Mouse (Mus musculus) liver, embryonic 13.5 days (tissue): ENCODE measurements around the gene Abhd14a. TPM values are rescaled to one million over a fixed set of nuclear protein-coding genes. Genes with fewer than 3 reads are reported as not detected.

Source experiments
- ATAC-seq: fragments of 200-750 bp; cut with Nextera tagmentation; 2 replicates; pipeline ENCODE4 v1.8.0; 2017; ENCODE audit warnings: low read depth, mild to moderate bottlenecking, moderate number of reproducible peaks, moderate library complexity
- DNase-seq: peaks from one replicate; pipeline ENCODE4 v3.0.0; 2022
- H3K27ac ChIP-seq: fragments of 300-500 bp; sonication (generic); 2 replicates; pipeline ENCODE4 v1.5.1; 2015; ENCODE audit warnings: moderate library complexity, mild to moderate bottlenecking, inconsistent platforms
- H3K27me3 ChIP-seq: fragments of 300-500 bp; sonication (generic); 2 replicates; pipeline ENCODE4 v1.6.1; 2015; ENCODE audit warnings: mild to moderate bottlenecking, inconsistent platforms
- H3K36me3 ChIP-seq: fragments of 300-500 bp; sonication (generic); 2 replicates; pipeline ENCODE4 v1.6.1; 2015; ENCODE audit warnings: mild to moderate bottlenecking, inconsistent platforms
- H3K4me1 ChIP-seq: fragments of 300-500 bp; sonication (generic); replicated peaks from 2 replicates; pipeline ENCODE4 v1.6.1; 2015; ENCODE audit warnings: inconsistent platforms
- H3K4me2 ChIP-seq: fragments of 300-500 bp; sonication (generic); 2 replicates; pipeline ENCODE4 v1.6.1; 2015; ENCODE audit warnings: inconsistent platforms, mild to moderate bottlenecking, moderate library complexity
- H3K4me3 ChIP-seq: fragments of 300-500 bp; sonication (generic); replicated peaks from 2 replicates; pipeline ENCODE4 v1.5.1; 2015; ENCODE audit warnings: mild to moderate bottlenecking, inconsistent platforms
- H3K9ac ChIP-seq: fragments of 300-500 bp; sonication (generic); 2 replicates; pipeline ENCODE4 v1.6.1; 2015; ENCODE audit warnings: mild to moderate bottlenecking, inconsistent platforms
- H3K9me3 ChIP-seq: fragments of 300-500 bp; sonication (generic); replicated peaks from 2 replicates; pipeline ENCODE4 v1.6.1; 2016; ENCODE audit warnings: inconsistent platforms
- WGBS: fragments of 180-500 bp; shearing (Covaris S2); methylation state at CpG from one replicate; pipeline ENCODE4 v1.1.7; 2015; ENCODE audit not compliant: insufficient replicate concordance; 5-methylcytosine and 5-hydroxymethylcytosine counted together
- polyA plus RNA-seq: library from polyadenylated mRNA; unstranded; fragments of >200 nt; fragmentation: Nextera tagmentation; extraction: Ambion mirVana; gene quantifications from 2 replicates; pipeline ENCODE4 v1.2.1, GENCODE M21; 2015

The Abhd14a gene
- polyA plus RNA-seq, 1 experiment from 2014 or later = 26.3 TPM

- DNase-seq (no peak), ATAC-seq (no peak)
- Histone ChIP-seq H3K4me2 (no peak overlapping the region), H3K9ac (no peak overlapping the region), H3K36me3 (no peaks in the 10 kb centered on the region), H3K27me3 (peaks cover 40% of the 10 kb centered on the region), H3K27ac (no peak overlapping the region), H3K9me3 (no peaks in the 10 kb centered on the region), H3K4me1 (peaks cover 21% of the 10 kb centered on the region), H3K4me3 (no peak overlapping the region)
- 59% methylated on average over 7 of the region's 7 CpGs for WGBS
Measured at GRCm38 (mm10) chr9:106467746-106468145, 20.3 kb upstream of the Abhd14a start.

GRCm38 (mm10) chr9:106466721-106467120, 19.2 kb upstream of the Abhd14a start:
- 68% methylated on average over 6 of the region's 6 CpGs for WGBS
- Histone ChIP-seq H3K27me3 (peaks cover 40% of the 10 kb centered on the region), H3K4me2 (no peak overlapping the region), H3K4me3 (no peak overlapping the region), H3K36me3 (peaks cover 6% of the 10 kb centered on the region; the same call in 1 of the 2 replicates), H3K4me1 (peaks cover 21% of the 10 kb centered on the region), H3K9ac (no peak overlapping the region), H3K27ac (no peak overlapping the region), H3K9me3 (no peaks in the 10 kb centered on the region)
- ATAC-seq (no peak), DNase-seq (no peak)

DNA sequence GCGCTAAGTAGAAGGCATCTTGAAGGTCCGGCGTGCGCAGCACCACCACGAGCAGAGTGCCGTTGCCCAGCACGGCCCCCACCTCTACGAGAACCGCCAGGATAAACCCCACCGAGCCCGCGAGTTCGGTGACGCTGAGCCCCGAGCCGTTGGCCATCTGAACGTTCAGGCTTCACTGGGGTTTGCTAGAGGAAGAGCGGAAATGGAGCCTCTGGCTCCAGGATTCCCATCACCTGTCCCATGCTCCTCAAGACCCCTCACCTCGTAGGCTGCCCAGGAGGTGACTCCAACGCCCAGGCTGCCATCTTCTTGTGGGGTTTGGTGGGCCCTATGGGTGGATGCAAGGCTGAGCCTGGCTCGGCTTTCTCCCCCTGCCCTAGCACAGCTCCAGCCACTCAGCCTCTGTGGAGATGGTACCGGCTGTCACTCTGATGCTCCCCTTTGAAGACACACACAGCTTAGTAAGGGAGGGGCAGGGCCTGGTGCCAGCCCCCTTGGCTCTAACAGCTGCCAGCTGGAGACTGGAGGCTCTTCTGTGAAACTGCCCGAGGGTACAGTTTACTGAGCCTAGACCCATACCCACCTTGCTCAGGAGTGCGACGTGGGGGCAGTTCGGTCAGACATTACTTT, 18.2 kb upstream of the Abhd14a start, which contains the start of gene Gpr62:
Gpr62 (minus strand) TSS at position 368 of the 630 bp plus-strand sequence.
- ATAC-seq = no peak
- peak within 1 kb of the TSS; percentile 39; the same call in 1 of the 2 replicates for H3K9ac ChIP-seq
- H3K4me2 ChIP-seq = peak within 1 kb of the TSS; percentile 76
- peak within 1 kb of the TSS; percentile 59 for H3K4me3 ChIP-seq
- H3K27ac ChIP-seq = no peak within 1 kb of the TSS
- peaks cover 6% of the 10 kb centered on the region for H3K36me3 ChIP-seq
- DNase-seq = no peak
- H3K4me1 ChIP-seq = peaks cover 21% of the 10 kb centered on the region
- H3K9me3 ChIP-seq = no peaks in the 10 kb centered on the region
- 35% methylated on average over 26 of the region's 26 CpGs for WGBS
- peaks cover 40% of the 10 kb centered on the region for H3K27me3 ChIP-seq

GRCm38 (mm10) chr9:106464751-106465541, 17.5 kb upstream of the Abhd14a start:
- H3K4me2 ChIP-seq = peak overlapping the region; percentile 76
- whole genome bisulfite sequencing = 4% methylated on average over 94 of the region's 99 CpGs

GRCm38 (mm10) chr9:106463122-106464063, 15.9 kb upstream of the Abhd14a start:
- H3K27me3 ChIP-seq = peaks cover 40% of the 10 kb centered on the region
- H3K9ac ChIP-seq = no peak overlapping the region
- peaks cover 16% of the 10 kb centered on the region for H3K4me1 ChIP-seq
- no peak overlapping the region for H3K27ac ChIP-seq
- peaks cover 11% of the 10 kb centered on the region for H3K36me3 ChIP-seq
- no peak for ATAC-seq
- no peaks in the 10 kb centered on the region for H3K9me3 ChIP-seq
- H3K4me3 ChIP-seq = no peak overlapping the region
- 81% methylated on average over 21 of the region's 21 CpGs for WGBS
- no peak overlapping the region for H3K4me2 ChIP-seq
- no peak for DNase-seq

More at GRCm38 (mm10) chr9:106464751-106465541, 17.5 kb upstream of the Abhd14a start:
- DNase-seq = no peak
- peak; percentile 13; the same call in 1 of the 2 replicates for ATAC-seq
- H3K4me1 ChIP-seq = peaks cover 20% of the 10 kb centered on the region
- peaks cover 10% of the 10 kb centered on the region for H3K36me3 ChIP-seq
- H3K27me3 ChIP-seq = peaks cover 40% of the 10 kb centered on the region
- peak overlapping the region; percentile 59 for H3K4me3 ChIP-seq
- no peak overlapping the region for H3K27ac ChIP-seq
- H3K9me3 ChIP-seq = no peaks in the 10 kb centered on the region
- H3K9ac ChIP-seq = peak overlapping the region; percentile 39; the same call in 1 of the 2 replicates

DNA sequence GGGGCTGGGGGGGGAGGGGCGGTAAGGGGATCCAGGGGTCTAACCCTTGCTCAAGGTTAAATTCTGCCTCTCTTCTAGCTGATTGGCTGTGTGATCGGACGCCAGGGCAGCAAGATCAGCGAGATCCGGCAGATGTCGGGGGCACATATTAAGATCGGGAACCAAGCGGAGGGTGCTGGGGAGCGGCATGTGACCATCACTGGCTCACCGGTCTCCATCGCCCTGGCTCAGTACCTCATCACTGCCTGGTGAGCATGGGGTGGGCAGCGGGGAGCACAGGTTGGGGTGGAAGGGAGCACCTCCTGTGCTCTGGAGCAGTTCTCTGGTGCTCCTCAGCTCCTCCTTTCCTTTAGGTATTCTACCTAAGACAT, 14.9 kb upstream of the Abhd14a start:
- peaks cover 16% of the 10 kb centered on the region for H3K4me1 ChIP-seq
- H3K27ac ChIP-seq = no peak overlapping the region
- no peak for DNase-seq
- 87% methylated on average over 12 of the region's 12 CpGs for WGBS
- H3K4me3 ChIP-seq = no peak overlapping the region
- H3K4me2 ChIP-seq = no peak overlapping the region
- H3K36me3 ChIP-seq = peaks cover 11% of the 10 kb centered on the region
- H3K9me3 ChIP-seq = no peaks in the 10 kb centered on the region
- ATAC-seq = no peak
- H3K9ac ChIP-seq = no peak overlapping the region
- peaks cover 40% of the 10 kb centered on the region for H3K27me3 ChIP-seq

GRCm38 (mm10) chr9:106461641-106462429, 14.4 kb upstream of the Abhd14a start:
- Histone ChIP-seq H3K4me1 (peaks cover 18% of the 10 kb centered on the region), H3K4me2 (no peak overlapping the region), H3K9me3 (no peaks in the 10 kb centered on the region), H3K4me3 (no peak overlapping the region), H3K9ac (no peak overlapping the region), H3K27ac (no peak overlapping the region), H3K27me3 (peaks cover 36% of the 10 kb centered on the region), H3K36me3 (peaks cover 11% of the 10 kb centered on the region)
- 78% methylated on average over 16 of the region's 16 CpGs for WGBS
- DNase-seq (no peak), ATAC-seq (no peak)

- peaks cover 25% of the 10 kb centered on the region for H3K4me1 ChIP-seq
- H3K4me3 ChIP-seq = no peak overlapping the region
- no peak overlapping the region for H3K27ac ChIP-seq
- no peaks in the 10 kb centered on the region for H3K9me3 ChIP-seq
- no peak overlapping the region for H3K9ac ChIP-seq
- ATAC-seq (no peak), DNase-seq (no peak)
- no peak overlapping the region for H3K4me2 ChIP-seq
- 81% methylated on average over 9 of the region's 9 CpGs for WGBS
- H3K36me3 ChIP-seq = peaks cover 11% of the 10 kb centered on the region
- H3K27me3 ChIP-seq = peaks cover 30% of the 10 kb centered on the region
Measured at GRCm38 (mm10) chr9:106461026-106461415, 13.5 kb upstream of the Abhd14a start.

GRCm38 (mm10) chr9:106460401-106461025, 13.0 kb upstream of the Abhd14a start:
- DNase-seq (no peak), ATAC-seq (no peak)
- H3K36me3 ChIP-seq = peaks cover 11% of the 10 kb centered on the region
- H3K9ac ChIP-seq = no peak overlapping the region
- peaks cover 26% of the 10 kb centered on the region for H3K4me1 ChIP-seq
- no peak overlapping the region for H3K4me3 ChIP-seq
- H3K4me2 ChIP-seq = no peak overlapping the region
- H3K27me3 ChIP-seq = peaks cover 25% of the 10 kb centered on the region
- no peaks in the 10 kb centered on the region for H3K9me3 ChIP-seq
- WGBS = 77% methylated on average over 18 of the region's 18 CpGs
- H3K27ac ChIP-seq = no peak overlapping the region

- WGBS = 75% methylated on average over 15 of the region's 15 CpGs
- no peak overlapping the region for H3K4me2 ChIP-seq
- no peak overlapping the region for H3K4me3 ChIP-seq
- no peak overlapping the region for H3K9ac ChIP-seq
- peaks cover 22% of the 10 kb centered on the region for H3K27me3 ChIP-seq
- DNase-seq = no peak
- no peaks in the 10 kb centered on the region for H3K9me3 ChIP-seq
- H3K4me1 ChIP-seq = peaks cover 26% of the 10 kb centered on the region
- H3K27ac ChIP-seq = no peak overlapping the region
- peaks cover 11% of the 10 kb centered on the region for H3K36me3 ChIP-seq
- ATAC-seq = no peak
Measured at GRCm38 (mm10) chr9:106459946-106460345, 12.5 kb upstream of the Abhd14a start.
